Mouse (Mus musculus) forebrain, embryonic 11.5 days (tissue): ENCODE measurements around the gene Timm22. TPM values are rescaled to one million over a fixed set of nuclear protein-coding genes. Genes with fewer than 3 reads are reported as not detected.
A peak's percentile ranks its signal among the peaks of the same experiment; 100 is the strongest.

ENCODE experiments used
- ATAC-seq: fragments of 200-750 bp; cut with Nextera tagmentation; replicated peaks from 2 replicates; pipeline ENCODE4 v1.8.0; 2017; ENCODE audit warnings: moderate TSS enrichment; ENCODE audit not compliant: low FRiP score
- DNase-seq: peaks from one replicate; pipeline ENCODE4 v3.0.0-alpha.2; 2017; ENCODE audit warnings: low spot score
- H3K27ac ChIP-seq: fragments of 300-500 bp; sonication (generic); 2 replicates; pipeline ENCODE4 v1.5.1; 2014; ENCODE audit warnings: low read depth, low read length
- H3K27me3 ChIP-seq: fragments of 300-500 bp; sonication (generic); 2 replicates; pipeline ENCODE4 v1.6.1; 2014; ENCODE audit warnings: mild to moderate bottlenecking, low read length, mixed read lengths; ENCODE audit not compliant: control insufficient read depth, insufficient read depth
- H3K36me3 ChIP-seq: fragments of 300-500 bp; sonication (generic); 2 replicates; pipeline ENCODE4 v1.6.1; 2014; ENCODE audit warnings: mild to moderate bottlenecking, low read length, moderate library complexity, mixed read lengths; ENCODE audit not compliant: control insufficient read depth, insufficient read depth
- H3K4me1 ChIP-seq: fragments of 300-500 bp; sonication (generic); replicated peaks from 2 replicates; pipeline ENCODE4 v1.6.1; 2014; ENCODE audit warnings: low read length, mixed read lengths; ENCODE audit not compliant: control insufficient read depth, insufficient read depth
- H3K4me2 ChIP-seq: fragments of 300-500 bp; sonication (generic); 2 replicates; pipeline ENCODE4 v1.6.1; 2014; ENCODE audit warnings: low read depth, mild to moderate bottlenecking, low read length, moderate library complexity, mixed read lengths; ENCODE audit not compliant: severe bottlenecking
- H3K4me3 ChIP-seq: fragments of 300-500 bp; sonication (generic); 2 replicates; pipeline ENCODE4 v1.5.1; 2014; ENCODE audit warnings: low read depth, low read length
- H3K9ac ChIP-seq: fragments of 300-500 bp; sonication (generic); 2 replicates; pipeline ENCODE4 v1.6.1; 2014; ENCODE audit warnings: low read length
- H3K9me3 ChIP-seq: fragments of 300-500 bp; sonication (generic); 2 replicates; pipeline ENCODE4 v1.6.1; 2016; ENCODE audit warnings: low read length, mixed read lengths; ENCODE audit not compliant: control insufficient read depth
- WGBS: fragments of 180-500 bp; shearing (Covaris S2); extraction: QIAGEN DNeasy Blood & Tissue Kit; methylation state at CpG from one replicate; pipeline ENCODE4 v1.1.7; 2014; 5-methylcytosine and 5-hydroxymethylcytosine counted together
- polyA plus RNA-seq: library from polyadenylated mRNA; unstranded; fragments of >200 nt; fragmentation: Nextera tagmentation; extraction: Ambion mirVana; gene quantifications from 2 replicates; pipeline ENCODE4 v1.2.1, GENCODE M21; 2014

The Timm22 gene
- polyA plus RNA-seq, 1 experiment from 2014 or later = 109 TPM

DNA sequence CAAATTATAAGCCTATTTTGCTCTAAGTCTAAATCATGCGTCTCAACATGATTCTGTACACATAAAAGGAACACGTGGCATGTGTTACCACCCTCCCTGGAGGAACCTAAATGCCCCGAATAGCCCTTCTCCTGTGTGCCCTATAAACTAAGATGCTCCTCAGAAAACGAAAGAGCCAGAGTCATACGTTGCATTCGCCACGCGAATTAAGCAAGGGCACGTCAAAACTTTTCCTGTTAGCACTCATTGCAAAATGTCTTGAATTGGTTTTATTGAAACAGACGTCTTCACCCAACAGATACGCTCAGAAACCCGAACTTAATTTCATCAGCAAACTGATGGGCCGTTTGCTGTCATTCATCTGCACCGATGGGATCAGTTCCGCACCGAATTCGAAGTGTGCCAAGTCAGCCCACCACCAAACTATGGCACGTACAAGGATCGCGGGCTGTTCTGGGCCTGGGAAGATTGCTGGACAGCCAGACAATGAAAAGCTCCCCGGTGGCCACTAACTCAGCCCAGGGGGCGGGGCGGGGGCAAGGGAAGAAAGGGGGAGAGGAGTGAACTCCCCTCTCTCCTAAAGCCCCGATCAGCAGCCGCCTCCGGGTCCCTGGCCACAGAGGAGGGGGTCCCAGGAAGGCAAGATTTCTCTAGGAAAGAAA is 9.0 kb upstream of the Timm22 start:
- ATAC-seq (peak; percentile 55), DNase-seq (peak; percentile 84)
- no peaks in the 10 kb centered on the region for H3K27me3 ChIP-seq
- under 1% methylated on average over 25 of the region's 26 CpGs for WGBS
- no peaks in the 10 kb centered on the region for H3K9me3 ChIP-seq
- peak overlapping the region; percentile 81 for H3K4me2 ChIP-seq
- H3K4me3 ChIP-seq = peak overlapping the region; percentile 67
- peaks cover 6% of the 10 kb centered on the region; the same call in 1 of the 2 replicates for H3K4me1 ChIP-seq
- peak overlapping the region; percentile 70; the same call in 1 of the 2 replicates for H3K27ac ChIP-seq
- peak overlapping the region; percentile 87 for H3K9ac ChIP-seq
- no peaks in the 10 kb centered on the region for H3K36me3 ChIP-seq

DNA sequence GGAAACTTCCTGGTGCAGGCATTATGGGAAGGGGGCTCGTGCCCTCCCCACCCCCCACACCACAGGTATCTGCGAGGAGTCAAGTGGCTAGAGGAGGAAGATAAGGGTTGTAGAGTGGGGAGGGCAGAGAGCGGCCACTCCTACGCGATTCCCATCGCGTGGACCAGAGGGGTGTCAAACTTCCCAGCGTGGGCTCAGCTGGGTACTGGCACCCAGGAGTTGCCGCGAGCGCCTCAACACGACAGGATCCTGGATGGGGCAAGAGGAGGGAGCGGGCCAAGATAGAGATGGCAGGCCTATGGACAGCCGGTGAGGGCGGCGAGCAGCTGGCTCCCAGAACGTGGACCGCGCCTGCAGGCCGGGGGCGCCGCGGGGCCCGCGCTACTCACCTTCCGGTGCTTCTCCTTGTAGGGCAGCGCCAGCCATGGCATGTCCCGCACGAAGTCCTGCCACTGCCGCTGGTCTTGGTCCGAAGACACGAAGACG is 8.4 kb upstream of the Timm22 start:
- Histone ChIP-seq H3K27ac (peak overlapping the region; percentile 70), H3K4me1 (peaks cover 6% of the 10 kb centered on the region; the same call in 1 of the 2 replicates), H3K4me2 (peak overlapping the region; percentile 81), H3K9me3 (no peaks in the 10 kb centered on the region), H3K27me3 (no peaks in the 10 kb centered on the region), H3K36me3 (no peaks in the 10 kb centered on the region), H3K9ac (peak overlapping the region; percentile 87), H3K4me3 (peak overlapping the region; percentile 67)
- under 1% methylated on average over 28 of the region's 33 CpGs for WGBS
- peak; percentile 72 for ATAC-seq
- peak; percentile 84 for DNase-seq

DNA sequence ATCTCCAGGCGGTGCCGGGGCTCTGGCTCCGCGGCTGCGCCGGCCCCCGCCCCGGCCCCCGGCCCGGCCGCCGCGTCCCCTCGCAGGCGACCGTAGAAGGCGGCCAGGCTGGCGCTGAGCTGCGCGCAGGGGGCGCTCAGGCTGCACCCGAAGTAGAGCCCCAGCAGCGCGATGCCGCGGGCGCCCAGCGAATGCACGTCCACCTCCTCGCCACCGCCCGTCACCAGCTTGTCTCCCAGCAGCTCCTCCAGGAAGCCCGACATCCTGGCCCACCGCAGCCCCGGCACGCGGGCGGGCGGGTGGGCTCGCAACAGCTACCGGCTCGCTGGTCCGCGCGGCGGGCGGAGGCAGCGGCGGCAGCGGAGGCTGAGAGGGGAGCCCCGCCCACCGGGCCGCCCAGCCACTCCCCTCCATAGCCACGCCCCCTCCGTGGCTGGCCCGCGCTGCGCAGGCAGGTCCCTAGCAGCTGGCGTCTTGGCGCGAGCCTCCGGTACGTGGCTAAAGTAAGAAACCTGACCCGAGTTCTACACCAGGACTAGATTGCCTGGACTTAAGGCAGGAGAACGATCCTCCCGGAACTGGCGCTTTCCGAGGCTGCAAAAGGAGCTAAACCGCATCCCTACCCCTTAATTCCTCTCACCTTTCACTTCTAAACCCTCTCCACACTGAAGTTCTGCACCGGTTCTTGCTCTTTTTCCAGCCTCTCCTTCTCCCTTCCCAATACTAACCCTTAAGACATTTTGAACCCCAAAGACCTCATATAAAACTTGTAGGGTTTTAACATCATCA is 7.8 kb upstream of the Timm22 start, which contains the start of gene Nxn:
Gene Nxn (minus strand): TSS at position 343 of the 789 bp plus-strand sequence.
- DNase-seq = peak; percentile 97
- peak within 1 kb of the TSS; percentile 70 for H3K27ac ChIP-seq
- H3K9me3 ChIP-seq = no peaks in the 10 kb centered on the region
- no peaks in the 10 kb centered on the region for H3K27me3 ChIP-seq
- H3K4me1 ChIP-seq = peaks cover 6% of the 10 kb centered on the region; the same call in 1 of the 2 replicates
- peak within 1 kb of the TSS; percentile 87 for H3K9ac ChIP-seq
- ATAC-seq = peak; percentile 88
- H3K4me2 ChIP-seq = peak within 1 kb of the TSS; percentile 81
- H3K36me3 ChIP-seq = no peaks in the 10 kb centered on the region
- 0% methylated on average over 56 of the region's 70 CpGs for WGBS
- peak within 1 kb of the TSS; percentile 67 for H3K4me3 ChIP-seq

DNA sequence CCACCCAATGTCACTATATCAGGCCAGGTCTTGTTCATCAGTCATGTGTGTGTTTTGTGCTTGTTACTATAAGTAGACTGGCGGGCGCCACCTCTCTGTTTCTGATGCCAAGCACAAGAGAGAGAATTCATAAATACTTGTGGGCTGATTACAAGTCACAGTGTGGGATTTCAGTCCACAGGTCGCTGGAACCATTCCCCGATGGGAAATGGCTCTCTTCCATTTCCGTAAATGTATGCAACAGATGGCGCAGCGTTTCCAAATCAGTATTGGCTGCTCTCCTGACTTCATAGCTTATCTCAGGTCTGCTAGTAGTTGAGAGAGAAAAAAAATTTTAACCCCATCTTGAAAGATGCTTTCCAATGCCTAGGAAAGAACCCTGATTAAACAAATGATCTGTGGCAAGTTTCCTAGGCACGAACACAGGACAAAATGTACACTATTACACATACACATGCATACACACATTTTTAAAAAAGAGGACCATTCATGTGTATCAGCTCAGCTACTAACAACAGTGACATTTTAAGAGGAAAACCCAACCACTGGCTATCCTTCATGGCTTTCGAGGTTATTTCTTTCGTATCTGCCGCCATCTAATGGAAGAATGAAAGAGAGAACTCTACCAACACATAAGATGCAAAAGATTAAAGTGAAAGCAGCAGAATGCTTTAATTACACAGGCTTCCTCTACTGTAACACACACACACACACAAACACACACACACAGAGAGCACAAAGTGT is 7.0 kb upstream of the Timm22 start:
- Histone ChIP-seq H3K27me3 (no peaks in the 10 kb centered on the region), H3K36me3 (no peaks in the 10 kb centered on the region), H3K9me3 (no peaks in the 10 kb centered on the region), H3K4me2 (peak overlapping the region; percentile 81), H3K4me3 (no peak overlapping the region), H3K27ac (no peak overlapping the region), H3K4me1 (peaks cover 6% of the 10 kb centered on the region; the same call in 1 of the 2 replicates), H3K9ac (no peak overlapping the region)
- DNase-seq (no peak), ATAC-seq (0 out of 2 replicates have a peak, but pooled peaks have one; percentile 4)
- WGBS = 23% methylated on average over 11 of the region's 11 CpGs

DNA sequence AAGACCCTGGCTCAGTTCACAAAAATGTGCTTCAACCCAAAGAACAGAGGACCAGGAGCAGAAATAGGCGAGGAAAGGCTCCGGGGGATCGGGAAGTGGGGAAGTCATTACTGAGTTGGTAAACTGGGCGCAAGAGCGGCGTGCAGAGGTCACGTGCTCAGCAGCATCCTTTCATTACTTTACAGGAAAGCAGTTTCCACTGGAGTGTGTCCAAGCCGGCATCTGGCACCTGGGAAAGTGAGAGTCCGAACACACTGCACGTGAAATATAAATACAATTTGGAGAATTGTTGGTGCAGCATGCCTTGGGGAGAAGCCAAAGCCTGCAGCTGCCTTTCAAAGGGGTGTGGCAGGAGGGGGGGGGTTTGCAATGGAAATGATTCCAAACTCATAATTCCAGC is 5.4 kb upstream of the Timm22 start:
- ATAC-seq (no peak), DNase-seq (no peak)
- Histone ChIP-seq H3K27me3 (no peaks in the 10 kb centered on the region), H3K4me3 (no peak overlapping the region), H3K27ac (no peak overlapping the region), H3K4me2 (no peak overlapping the region), H3K36me3 (no peaks in the 10 kb centered on the region), H3K9me3 (no peaks in the 10 kb centered on the region), H3K4me1 (peaks cover 6% of the 10 kb centered on the region; the same call in 1 of the 2 replicates), H3K9ac (no peak overlapping the region)
- 86% methylated on average over 10 of the region's 10 CpGs for WGBS

DNA sequence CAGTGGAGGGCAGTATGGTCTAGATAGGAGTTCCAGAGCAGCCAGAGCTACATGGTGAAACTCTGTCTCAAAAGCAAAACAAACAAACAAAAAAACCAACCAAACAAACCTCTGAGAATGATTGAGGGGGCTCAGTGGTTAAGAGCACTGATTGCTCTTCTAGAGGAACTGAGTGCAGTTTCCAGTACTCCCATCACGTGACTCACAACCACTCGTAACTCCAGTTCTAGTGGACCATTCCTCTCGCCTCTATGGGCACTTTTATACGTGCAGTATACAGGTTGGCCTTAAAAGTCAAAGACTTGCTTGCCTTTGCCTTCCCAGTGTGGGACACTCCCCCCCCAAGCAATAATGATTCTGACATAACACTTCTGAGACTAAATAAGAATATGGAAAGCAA is 1.6 kb upstream of the Timm22 start:
- Histone ChIP-seq H3K4me3 (no peak overlapping the region), H3K4me2 (no peak overlapping the region), H3K27ac (no peak overlapping the region), H3K4me1 (peaks cover 3% of the 10 kb centered on the region; the same call in 1 of the 2 replicates), H3K27me3 (no peaks in the 10 kb centered on the region), H3K36me3 (no peaks in the 10 kb centered on the region), H3K9me3 (no peaks in the 10 kb centered on the region), H3K9ac (no peak overlapping the region)
- ATAC-seq = no peak
- 67% methylated on average over 4 of the region's 4 CpGs for WGBS
- DNase-seq = no peak

DNA sequence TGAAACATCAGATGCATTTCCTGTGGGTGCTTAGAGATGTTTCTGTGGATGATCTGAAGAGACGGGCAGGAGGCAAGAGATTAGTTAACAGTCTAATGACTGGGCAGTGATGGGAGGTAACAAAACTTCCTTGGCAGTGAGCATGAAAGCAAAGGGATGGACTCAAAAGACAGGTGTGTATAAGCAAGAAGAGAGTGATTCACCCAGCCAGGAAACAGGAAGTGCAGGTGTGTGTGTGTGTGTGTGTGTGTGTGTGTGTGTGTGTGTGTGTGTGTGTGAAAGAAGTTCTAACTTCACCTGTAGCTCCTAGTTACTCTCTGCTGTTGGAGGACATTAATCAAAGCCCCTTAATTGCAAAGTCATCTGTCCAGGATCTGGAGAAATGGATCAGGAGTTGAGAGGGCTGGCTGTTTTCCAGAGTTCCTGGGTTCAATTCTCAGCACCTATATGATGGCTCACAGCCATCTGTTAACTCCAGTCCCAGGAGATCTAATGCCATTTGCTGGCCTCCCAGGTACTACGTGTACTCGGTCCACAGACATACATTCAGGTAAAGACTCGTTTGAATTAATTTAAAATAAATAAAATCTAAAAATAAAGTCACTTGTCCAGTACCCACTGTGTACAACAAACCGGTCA is 1.0 kb upstream of the Timm22 start:
- H3K36me3 ChIP-seq = no peaks in the 10 kb centered on the region
- DNase-seq = no peak
- 87% methylated on average over 5 of the region's 5 CpGs for WGBS
- H3K4me1 ChIP-seq = peaks cover 3% of the 10 kb centered on the region; the same call in 1 of the 2 replicates
- no peak overlapping the region for H3K4me2 ChIP-seq
- no peak overlapping the region for H3K9ac ChIP-seq
- no peak for ATAC-seq
- no peaks in the 10 kb centered on the region for H3K27me3 ChIP-seq
- H3K9me3 ChIP-seq = no peaks in the 10 kb centered on the region
- no peak overlapping the region for H3K27ac ChIP-seq
- H3K4me3 ChIP-seq = no peak overlapping the region

DNA sequence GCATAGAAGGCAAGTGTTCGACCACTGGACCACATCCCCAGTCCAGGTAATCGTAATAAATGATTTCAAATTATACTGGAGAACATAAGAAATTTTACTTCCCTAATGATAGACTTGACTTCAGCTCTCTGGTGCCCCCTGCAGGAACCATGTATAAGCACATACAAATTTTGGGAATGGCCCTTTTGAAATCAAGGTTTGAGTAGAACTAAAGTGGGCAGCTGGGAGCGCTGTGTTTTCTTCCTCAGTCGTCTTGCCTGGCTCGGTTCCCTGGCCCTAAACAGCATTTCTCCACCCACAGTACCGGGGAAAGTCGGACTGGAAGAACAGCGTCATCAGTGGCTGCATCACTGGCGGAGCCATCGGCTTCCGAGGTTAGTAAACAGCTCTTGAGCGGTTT is 4.1 kb downstream of the Timm22 start:
- H3K27ac ChIP-seq = no peak overlapping the region
- ATAC-seq (no peak), DNase-seq (peak; percentile 74)
- peaks cover 5% of the 10 kb centered on the region; the same call in 1 of the 2 replicates for H3K36me3 ChIP-seq
- H3K27me3 ChIP-seq = no peaks in the 10 kb centered on the region
- no peak overlapping the region for H3K4me2 ChIP-seq
- H3K4me1 ChIP-seq = peaks cover 3% of the 10 kb centered on the region; the same call in 1 of the 2 replicates
- H3K9ac ChIP-seq = no peak overlapping the region
- H3K4me3 ChIP-seq = no peak overlapping the region
- no peaks in the 10 kb centered on the region for H3K9me3 ChIP-seq
- 74% methylated on average over 12 of the region's 12 CpGs for WGBS
